Mouse (Mus musculus): ENCODE results near the gene Hspb6. TPM values are rescaled to one million over a fixed set of nuclear protein-coding genes. Genes with fewer than 3 reads are reported as not detected.
A peak's percentile ranks its signal among the peaks of the same experiment; 100 is the strongest.

The Hspb6 gene
- 10 to 100 TPM; 27.1 to 28.3 TPM for total RNA-seq (2021)
- long read RNA-seq, experiment 1, transcript Hspb6-201 (3 exons, 1,363 nt) = major isoform, 12 of 15 reads
- long read RNA-seq, experiment 1, partial matches to known transcripts = 0 of 15 reads
- long read RNA-seq, experiment 1, other reads (novel, unspliced or antisense) = 2 of 15 reads
- long read RNA-seq, experiment 2, transcript Hspb6-201 (3 exons, 1,363 nt) = major isoform, 5 of 7 reads
- long read RNA-seq, experiment 2, partial matches to known transcripts = 0 of 7 reads
- long read RNA-seq, experiment 2, other reads (novel, unspliced or antisense) = 1 of 7 reads

GRCm38 (mm10) chr7:30552102-30553020, at the start of gene Hspb6, which contains the start of gene Proser3:
TSS of gene Hspb6 (plus strand) at chr7:30552178.
TSS of gene Proser3 (minus strand) at chr7:30552299.
- DNase-seq = peak; percentile 95 to 97

DNA sequence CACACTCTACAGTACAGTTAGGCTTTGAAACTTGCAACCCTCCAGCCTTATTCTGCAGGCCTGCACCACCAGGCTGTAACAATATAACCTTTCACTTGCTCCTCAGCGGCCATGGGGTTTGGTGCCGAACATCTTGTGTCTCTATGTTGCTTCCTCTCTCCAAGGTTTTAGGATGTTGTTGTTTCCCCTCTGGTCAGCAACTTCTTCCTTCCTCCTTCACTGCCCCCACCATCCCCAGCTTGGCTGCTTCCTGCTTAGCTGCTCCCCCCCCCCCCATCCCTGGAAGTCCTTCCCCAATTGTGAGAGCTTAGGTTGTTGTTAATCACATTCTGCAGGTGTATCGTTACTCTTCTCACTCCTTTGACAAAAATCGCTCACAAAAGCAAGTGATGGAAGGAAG, 43.9 kb upstream of the Hspb6 start:
- DNase-seq = no peak

GRCm38 (mm10) chr7:30515003-30515760, 36.8 kb upstream of the Hspb6 start:
- no peak for DNase-seq

GRCm38 (mm10) chr7:30518325-30518724, 33.7 kb upstream of the Hspb6 start:
- DNase-seq = no peak

GRCm38 (mm10) chr7:30520396-30520795, 31.6 kb upstream of the Hspb6 start:
- no peak for DNase-seq

DNA sequence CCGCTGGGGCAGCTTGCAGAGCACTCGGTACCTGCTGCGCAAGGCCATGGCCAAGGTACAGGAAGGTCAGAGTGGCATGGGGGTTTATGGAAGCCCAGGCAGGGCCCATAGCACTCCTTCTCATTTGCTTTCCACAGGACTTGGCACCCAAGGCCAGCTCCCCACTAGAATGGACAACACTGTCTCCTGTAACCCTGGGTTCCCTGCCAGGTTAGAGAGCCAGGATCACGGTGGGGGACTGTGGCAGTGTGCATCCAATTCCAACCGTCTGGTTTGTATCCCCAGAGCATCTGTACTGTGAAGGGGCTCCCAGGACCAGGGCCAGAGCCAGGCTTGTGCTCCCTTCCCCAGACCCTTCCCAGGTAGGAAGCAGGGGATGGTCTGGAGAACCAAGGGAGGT, 31.1 kb upstream of the Hspb6 start:
- no peak for DNase-seq

DNA sequence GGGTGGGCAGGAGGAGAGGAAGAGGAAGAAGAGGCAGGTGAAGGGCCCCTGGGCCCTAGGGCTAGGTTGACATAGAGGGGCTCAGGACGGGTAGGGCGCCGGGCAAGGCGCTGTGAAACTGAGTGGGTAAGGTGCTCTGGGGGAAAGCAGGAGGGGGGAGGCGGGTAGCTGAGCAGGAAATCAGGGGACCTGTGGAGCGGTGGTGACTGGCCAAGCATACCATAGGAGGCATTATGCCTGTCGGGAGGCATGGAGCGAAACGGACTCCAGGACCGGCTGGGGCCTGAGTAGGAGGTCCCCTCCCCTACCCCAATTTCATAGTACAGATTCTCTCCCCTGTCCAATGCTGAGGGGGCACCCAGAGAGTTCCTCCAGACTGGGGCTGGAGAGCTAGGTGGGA, 29.1 kb upstream of the Hspb6 start:
- DNase-seq = no peak

DNA sequence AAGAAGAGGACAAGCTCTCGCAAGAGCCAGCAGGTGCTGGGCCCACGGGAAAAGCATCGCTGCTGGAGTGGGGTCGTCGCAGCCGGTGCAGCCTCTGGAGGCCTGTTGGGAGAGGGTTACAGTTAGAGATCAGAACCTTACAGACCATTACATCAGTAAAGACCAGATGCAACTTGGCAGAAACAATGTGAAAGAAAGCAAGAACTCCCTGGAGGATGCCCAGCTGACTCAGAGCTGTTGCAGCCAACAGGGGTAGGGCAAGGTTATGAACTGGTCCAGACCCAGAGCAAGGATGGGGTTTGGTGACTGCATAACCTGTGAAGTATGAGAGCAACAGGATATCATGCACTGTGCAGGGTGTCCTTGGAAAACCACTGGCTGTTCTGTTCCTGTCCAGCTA, 27.5 kb upstream of the Hspb6 start:
- DNase-seq = peak; percentile 23 to 28

DNA sequence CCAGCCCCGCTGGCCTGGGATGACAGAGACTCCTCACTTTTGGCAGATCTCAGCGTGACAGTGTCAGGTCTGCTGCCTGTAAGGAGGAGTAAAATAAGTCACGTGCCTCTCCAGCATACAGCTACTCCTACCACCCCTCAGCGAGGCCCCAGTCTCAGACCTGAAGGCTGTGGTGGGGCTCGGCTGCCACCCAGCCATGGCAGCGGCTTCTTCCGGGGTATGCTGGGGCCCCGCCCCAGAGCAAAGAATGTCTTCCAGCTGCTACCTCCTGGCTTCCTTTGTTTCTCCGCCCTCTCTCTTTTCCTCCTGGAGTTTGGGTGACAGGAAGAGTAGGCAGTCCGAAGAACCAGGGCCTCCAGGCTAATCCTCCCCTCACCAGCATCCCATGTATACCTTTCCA, 26.0 kb upstream of the Hspb6 start:
- no peak for DNase-seq

- no peak for DNase-seq
Measured at GRCm38 (mm10) chr7:30526399-30526798, 25.6 kb upstream of the Hspb6 start.

GRCm38 (mm10) chr7:30526981-30527380, 25.0 kb upstream of the Hspb6 start:
- DNase-seq = no peak

DNA sequence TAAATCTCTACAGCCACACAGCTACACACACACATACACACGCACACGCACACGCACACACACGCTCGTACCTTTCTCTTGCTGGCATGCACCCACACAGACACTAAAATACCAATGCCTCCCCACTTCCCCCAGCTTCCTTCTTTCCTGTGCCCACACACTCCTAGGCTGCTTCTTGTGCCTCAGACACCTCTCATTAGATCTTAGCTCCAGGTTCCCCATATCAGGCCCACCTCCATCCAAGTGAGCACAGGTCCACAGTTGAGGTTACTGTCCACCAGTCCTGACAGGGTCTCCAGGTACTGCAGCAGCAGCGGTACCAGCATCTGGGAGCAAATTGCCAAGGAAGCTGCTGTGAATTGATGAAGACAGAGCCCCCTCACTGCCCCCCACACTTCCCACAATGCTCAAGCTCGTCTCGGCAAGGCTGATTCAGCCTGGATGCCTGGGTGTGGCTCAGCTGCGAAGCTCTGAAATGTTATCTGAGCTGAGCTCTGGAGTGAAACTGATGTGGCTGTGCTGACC, 20.6 kb upstream of the Hspb6 start:
- no peak for DNase-seq

DNA sequence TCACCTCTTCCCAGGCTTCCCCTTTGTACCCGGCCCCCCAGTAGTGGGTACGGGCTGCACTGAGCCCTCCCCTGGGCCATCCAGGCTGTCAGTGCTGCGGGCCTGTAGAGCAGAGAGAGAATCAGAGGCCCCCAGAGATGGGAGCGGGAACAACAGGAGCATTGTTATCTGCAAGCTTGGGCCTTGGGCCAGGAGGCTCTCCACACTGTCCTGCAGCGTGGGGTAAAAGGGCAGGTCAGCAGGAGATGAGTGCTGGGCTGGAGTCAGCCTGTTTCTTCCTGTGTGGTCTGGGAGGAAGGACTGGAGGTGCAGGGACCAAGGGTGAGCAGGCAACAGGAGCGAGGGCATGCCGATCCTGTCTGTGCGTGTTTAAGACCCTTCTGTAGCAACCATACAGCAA, 19.0 kb upstream of the Hspb6 start:
- peak in 1 of 2 experiments; percentile 33 for DNase-seq

GRCm38 (mm10) chr7:30533941-30534632, 17.9 kb upstream of the Hspb6 start:
- DNase-seq = no peak

GRCm38 (mm10) chr7:30534633-30535577, 17.1 kb upstream of the Hspb6 start, which contains the start of gene Arhgap33:
TSS of gene Arhgap33 (minus strand) at chr7:30535060.
- DNase-seq = peak; percentile 97 to 98

GRCm38 (mm10) chr7:30540572-30540971, 11.4 kb upstream of the Hspb6 start:
- no peak for DNase-seq

DNA sequence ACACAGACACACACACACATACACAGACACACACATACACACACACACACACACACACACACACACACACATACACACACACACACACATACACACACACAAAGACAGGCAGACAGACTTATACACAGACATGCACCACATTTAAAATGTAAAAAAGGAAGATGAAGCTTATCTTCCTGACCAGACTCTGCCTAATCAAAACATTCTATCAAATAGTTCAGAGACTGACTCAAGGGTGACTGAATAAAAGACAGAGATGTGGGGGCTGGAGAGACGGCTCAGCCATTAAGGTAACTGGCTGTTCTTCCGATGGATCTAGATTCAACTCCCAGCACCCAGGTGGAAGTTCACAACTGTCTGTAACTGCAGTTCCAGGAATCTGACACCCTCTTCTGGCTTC, 7.7 kb upstream of the Hspb6 start:
- no peak for DNase-seq

DNA sequence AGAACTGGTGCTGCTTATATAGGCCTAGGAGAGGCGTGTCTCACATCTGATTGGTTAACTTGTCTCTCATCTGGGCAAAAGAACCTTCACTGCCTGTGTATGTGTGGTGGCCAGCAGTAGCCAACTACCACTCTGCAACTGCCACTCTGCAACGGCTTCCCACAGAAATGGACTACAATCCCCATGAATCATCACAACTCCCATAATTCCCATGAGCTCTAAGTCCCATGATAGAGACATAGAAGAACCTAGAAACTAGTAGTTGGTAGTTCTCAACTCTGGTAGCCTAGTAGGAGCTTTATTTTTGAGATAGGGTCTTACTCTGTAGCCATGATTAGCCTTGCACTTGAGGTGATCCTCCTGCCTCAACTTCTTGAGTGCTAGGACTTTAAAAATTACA, 2.1 kb upstream of the Hspb6 start:
- DNase-seq = no peak

GRCm38 (mm10) chr7:30550603-30551002, 1.4 kb upstream of the Hspb6 start:
- DNase-seq = no peak

DNA sequence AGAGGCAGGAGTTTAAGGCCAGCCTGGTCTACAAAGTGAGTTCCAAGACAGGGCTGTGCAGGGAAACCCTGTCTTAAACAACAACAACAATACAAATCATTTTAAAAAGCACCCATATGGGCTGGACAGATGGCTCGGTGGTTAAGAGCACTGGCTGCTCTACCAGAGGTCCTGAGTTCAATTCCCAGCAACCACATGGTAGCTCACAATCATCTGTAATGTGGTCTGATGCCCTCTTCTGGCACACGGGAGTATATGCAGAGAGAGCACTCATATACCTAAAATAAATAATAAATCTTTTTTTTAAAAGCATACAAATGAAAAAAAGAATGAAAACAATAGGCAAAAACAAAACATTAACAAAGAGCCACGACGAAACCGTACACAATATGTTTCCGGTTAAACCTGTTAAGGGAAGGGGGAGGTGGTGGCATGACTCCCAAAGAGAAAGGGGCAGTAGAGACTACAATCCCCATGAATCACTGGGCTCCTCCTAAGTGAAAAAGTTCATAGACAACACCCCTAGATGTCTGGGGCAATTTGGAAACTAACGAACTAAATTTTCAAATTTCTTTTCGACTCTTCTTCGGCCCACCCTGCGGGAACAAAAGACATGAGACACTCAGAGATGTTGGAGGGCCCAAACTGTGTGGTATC, 405 bp upstream of the Hspb6 start:
- no peak for DNase-seq

All from adrenal gland, postnatal 36 days (tissue).